Mouse (Mus musculus): ENCODE measurements around the gene Dicer1. TPM values are rescaled to one million over a fixed set of nuclear protein-coding genes. Genes with fewer than 3 reads are reported as not detected.
"Not testable (repeated sequence)": the region's sequence is repeated elsewhere in the genome, so short reads cannot be mapped to it uniquely, and the experiment has no call there.

Gene Dicer1
- polyA plus RNA-seq, 1 experiment from 2014 or later: 31.3 TPM

DNA sequence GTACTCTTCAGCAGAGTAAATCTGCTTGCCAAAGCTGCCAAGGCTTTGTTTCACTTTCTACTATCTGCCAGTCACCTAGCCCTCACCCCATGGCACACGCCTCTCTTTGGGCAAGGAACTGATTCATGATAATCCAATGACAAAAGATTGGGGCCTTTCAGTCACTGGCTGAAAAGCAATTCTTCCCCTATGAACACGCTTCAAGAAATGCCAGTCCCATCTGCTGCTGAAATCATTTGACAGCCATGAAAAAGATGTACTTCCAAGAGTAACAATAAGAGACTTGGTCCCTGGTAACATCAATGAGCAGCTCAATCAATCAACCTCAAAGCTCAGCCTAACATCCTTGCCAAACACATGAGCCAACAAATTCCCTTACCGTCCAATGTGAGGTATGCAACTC lies 15.8 kb downstream of the Dicer1 start:
- H3K27me3 ChIP-seq (ENCODE audit: control insufficient read depth, insufficient read depth, low read depth, low read length): no peaks in the 10 kb centered on the region
- no peaks in the 10 kb centered on the region for H3K36me3 ChIP-seq (ENCODE audit: control insufficient read depth, insufficient read depth, low read length)
- peaks cover 31% of the 10 kb centered on the region for H3K4me1 ChIP-seq (ENCODE audit: control insufficient read depth, insufficient read depth, low read length)
- H3K27ac ChIP-seq (ENCODE audit: low read length): no peak overlapping the region
- H3K9ac ChIP-seq (ENCODE audit: low read depth, low read length): no peak overlapping the region
- H3K9me3 ChIP-seq (replicated peaks; ENCODE audit: control insufficient read depth, low read length, poor library complexity, severe bottlenecking): no peaks in the 10 kb centered on the region
- ATAC-seq: no peak
- no peak overlapping the region for H3K4me3 ChIP-seq (ENCODE audit: low read depth, low read length)
- no peak overlapping the region for H3K4me2 ChIP-seq (ENCODE audit: low read length)
- 12% methylated on average over 3 of the region's 3 CpGs for WGBS

DNA sequence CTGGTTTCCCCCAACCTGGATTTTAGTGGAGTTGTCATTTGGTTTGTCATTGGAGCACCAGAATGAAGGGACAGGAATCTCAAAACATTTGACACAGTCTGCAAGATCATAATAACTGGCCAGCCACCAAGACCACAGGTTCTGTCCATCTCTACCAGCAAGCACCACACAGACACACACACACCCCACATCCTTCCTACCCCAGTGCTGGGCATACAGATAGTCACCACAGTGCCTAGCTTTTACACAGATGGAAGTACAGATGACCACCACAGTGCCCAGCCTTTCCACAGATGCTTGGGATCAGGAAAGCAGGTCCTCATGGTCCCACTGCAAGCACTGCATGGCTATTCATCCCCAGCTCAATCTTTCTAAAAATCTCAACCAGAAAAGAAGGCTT lies 18.6 kb downstream of the Dicer1 start:
- no peak overlapping the region for H3K4me2 ChIP-seq (ENCODE audit: low read length)
- no peaks in the 10 kb centered on the region for H3K9me3 ChIP-seq (replicated peaks; ENCODE audit: control insufficient read depth, low read length, poor library complexity, severe bottlenecking)
- no peaks in the 10 kb centered on the region for H3K27me3 ChIP-seq (ENCODE audit: control insufficient read depth, insufficient read depth, low read depth, low read length)
- no peak overlapping the region for H3K4me3 ChIP-seq (ENCODE audit: low read depth, low read length)
- no peak overlapping the region for H3K27ac ChIP-seq (ENCODE audit: low read length)
- ATAC-seq: no peak
- peaks cover 11% of the 10 kb centered on the region for H3K36me3 ChIP-seq (ENCODE audit: control insufficient read depth, insufficient read depth, low read length)
- H3K4me1 ChIP-seq (ENCODE audit: control insufficient read depth, insufficient read depth, low read length): peaks cover 15% of the 10 kb centered on the region
- H3K9ac ChIP-seq (ENCODE audit: low read depth, low read length): no peak overlapping the region

- Histone ChIP-seq H3K9ac (ENCODE audit: low read depth, low read length) (no peak overlapping the region), H3K4me1 (ENCODE audit: control insufficient read depth, insufficient read depth, low read length) (peaks cover 12% of the 10 kb centered on the region), H3K4me3 (ENCODE audit: low read depth, low read length) (no peak overlapping the region), H3K27ac (ENCODE audit: low read length) (no peak overlapping the region), H3K27me3 (ENCODE audit: control insufficient read depth, insufficient read depth, low read depth, low read length) (no peaks in the 10 kb centered on the region), H3K36me3 (ENCODE audit: control insufficient read depth, insufficient read depth, low read length) (peaks cover 24% of the 10 kb centered on the region), H3K9me3 (replicated peaks; ENCODE audit: control insufficient read depth, low read length, poor library complexity, severe bottlenecking) (no peaks in the 10 kb centered on the region), H3K4me2 (ENCODE audit: low read length) (no peak overlapping the region)
- 12% methylated on average over 3 of the region's 3 CpGs for WGBS
- ATAC-seq: no peak
Measured at GRCm38 (mm10) chr12:104731782-104732181, 20.0 kb downstream of the Dicer1 start.

- not testable (repeated sequence) for H3K4me1 ChIP-seq (ENCODE audit: control insufficient read depth, insufficient read depth, low read length); H3K9me3 ChIP-seq (replicated peaks; ENCODE audit: control insufficient read depth, low read length, poor library complexity, severe bottlenecking); H3K4me2 ChIP-seq (ENCODE audit: low read length); H3K27ac ChIP-seq (ENCODE audit: low read length); H3K27me3 ChIP-seq (ENCODE audit: control insufficient read depth, insufficient read depth, low read depth, low read length); H3K9ac ChIP-seq (ENCODE audit: low read depth, low read length); ATAC-seq; H3K4me3 ChIP-seq (ENCODE audit: low read depth, low read length)
- WGBS: 83% methylated on average over 2 of the region's 2 CpGs
- peaks cover 32% of the 10 kb centered on the region for H3K36me3 ChIP-seq (ENCODE audit: control insufficient read depth, insufficient read depth, low read length)
Measured at GRCm38 (mm10) chr12:104726436-104726835, 25.3 kb downstream of the Dicer1 start.

- Histone ChIP-seq H3K9ac (ENCODE audit: low read depth, low read length) (no peak overlapping the region), H3K4me1 (ENCODE audit: control insufficient read depth, insufficient read depth, low read length) (no peaks in the 10 kb centered on the region), H3K4me2 (ENCODE audit: low read length) (no peak overlapping the region), H3K27ac (ENCODE audit: low read length) (no peak overlapping the region), H3K4me3 (ENCODE audit: low read depth, low read length) (no peak overlapping the region), H3K36me3 (ENCODE audit: control insufficient read depth, insufficient read depth, low read length) (peaks cover 17% of the 10 kb centered on the region), H3K9me3 (replicated peaks; ENCODE audit: control insufficient read depth, low read length, poor library complexity, severe bottlenecking) (no peaks in the 10 kb centered on the region), H3K27me3 (ENCODE audit: control insufficient read depth, insufficient read depth, low read depth, low read length) (no peaks in the 10 kb centered on the region)
- 96% methylated on average over 10 of the region's 10 CpGs for whole genome bisulfite sequencing
- ATAC-seq: no peak
Measured at GRCm38 (mm10) chr12:104722056-104722455, 29.7 kb downstream of the Dicer1 start.

- no peak overlapping the region for H3K4me3 ChIP-seq (ENCODE audit: low read depth, low read length)
- ATAC-seq: no peak
- H3K27ac ChIP-seq (ENCODE audit: low read length): no peak overlapping the region
- 93% methylated on average over 3 of the region's 3 CpGs for WGBS
- H3K4me2 ChIP-seq (ENCODE audit: low read length): no peak overlapping the region
- peaks cover 13% of the 10 kb centered on the region; the same call in 1 of the 2 replicates for H3K36me3 ChIP-seq (ENCODE audit: control insufficient read depth, insufficient read depth, low read length)
- no peaks in the 10 kb centered on the region for H3K27me3 ChIP-seq (ENCODE audit: control insufficient read depth, insufficient read depth, low read depth, low read length)
- no peak overlapping the region for H3K9ac ChIP-seq (ENCODE audit: low read depth, low read length)
- no peaks in the 10 kb centered on the region for H3K4me1 ChIP-seq (ENCODE audit: control insufficient read depth, insufficient read depth, low read length)
- no peaks in the 10 kb centered on the region for H3K9me3 ChIP-seq (replicated peaks; ENCODE audit: control insufficient read depth, low read length, poor library complexity, severe bottlenecking)
Measured at GRCm38 (mm10) chr12:104721011-104721410, 30.7 kb downstream of the Dicer1 start.

DNA sequence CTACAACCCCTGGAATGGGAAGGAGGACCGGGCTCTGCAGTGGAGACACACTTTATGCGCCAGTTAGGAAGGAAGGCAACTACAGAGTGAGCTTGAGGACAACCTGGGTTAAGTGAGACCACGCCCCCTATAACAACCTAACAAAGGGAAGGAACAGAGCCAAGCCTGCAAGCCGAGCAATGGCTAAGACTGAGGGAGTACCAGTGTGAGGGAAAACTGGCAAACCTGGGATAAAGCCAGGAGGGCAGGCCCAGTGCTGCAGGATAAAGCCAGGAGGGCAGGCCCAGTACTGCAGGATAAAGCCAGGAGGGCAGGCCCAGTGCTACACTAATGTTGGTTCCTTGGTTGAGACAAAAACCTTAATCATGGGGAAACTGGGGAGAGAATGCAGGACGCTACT lies 32.8 kb downstream of the Dicer1 start:
- Histone ChIP-seq H3K36me3 (ENCODE audit: control insufficient read depth, insufficient read depth, low read length) (peaks cover 12% of the 10 kb centered on the region; the same call in 1 of the 2 replicates), H3K27me3 (ENCODE audit: control insufficient read depth, insufficient read depth, low read depth, low read length) (no peaks in the 10 kb centered on the region), H3K4me3 (ENCODE audit: low read depth, low read length) (no peak overlapping the region), H3K4me1 (ENCODE audit: control insufficient read depth, insufficient read depth, low read length) (no peaks in the 10 kb centered on the region), H3K9me3 (replicated peaks; ENCODE audit: control insufficient read depth, low read length, poor library complexity, severe bottlenecking) (no peaks in the 10 kb centered on the region), H3K4me2 (ENCODE audit: low read length) (no peak overlapping the region), H3K9ac (ENCODE audit: low read depth, low read length) (no peak overlapping the region), H3K27ac (ENCODE audit: low read length) (no peak overlapping the region)
- 0 out of 2 replicates have a peak, but pooled peaks have one; percentile 42 for ATAC-seq
- WGBS: 89% methylated on average over 5 of the region's 5 CpGs

DNA sequence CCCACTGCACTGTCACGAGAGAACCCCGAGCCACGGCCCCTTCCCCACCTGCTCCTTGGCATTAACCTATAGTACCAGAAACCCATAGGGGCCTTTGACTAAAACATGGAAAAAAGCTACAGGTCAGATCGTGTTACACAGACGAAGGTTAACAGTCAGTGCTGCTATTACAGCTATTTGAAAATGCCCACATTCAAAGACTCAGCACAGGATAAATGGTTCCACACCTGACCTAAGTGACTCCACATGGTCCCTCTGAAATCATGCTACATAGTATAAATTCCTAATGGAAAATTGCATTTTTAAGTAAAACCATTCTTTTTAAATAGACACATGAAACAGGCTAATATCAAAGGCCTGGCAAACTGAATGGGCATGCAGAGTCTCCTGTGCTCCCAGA lies 35.3 kb downstream of the Dicer1 start:
- no peak for ATAC-seq
- Histone ChIP-seq H3K9me3 (replicated peaks; ENCODE audit: control insufficient read depth, low read length, poor library complexity, severe bottlenecking) (no peaks in the 10 kb centered on the region), H3K4me2 (ENCODE audit: low read length) (no peak overlapping the region), H3K9ac (ENCODE audit: low read depth, low read length) (no peak overlapping the region), H3K4me1 (ENCODE audit: control insufficient read depth, insufficient read depth, low read length) (no peaks in the 10 kb centered on the region), H3K36me3 (ENCODE audit: control insufficient read depth, insufficient read depth, low read length) (peaks cover 19% of the 10 kb centered on the region), H3K27me3 (ENCODE audit: control insufficient read depth, insufficient read depth, low read depth, low read length) (no peaks in the 10 kb centered on the region), H3K27ac (ENCODE audit: low read length) (no peak overlapping the region), H3K4me3 (ENCODE audit: low read depth, low read length) (no peak overlapping the region)
- 86% methylated on average over 5 of the region's 5 CpGs for WGBS

GRCm38 (mm10) chr12:104715453-104715852 lies 36.3 kb downstream of the Dicer1 start:
- no peaks in the 10 kb centered on the region for H3K9me3 ChIP-seq (replicated peaks; ENCODE audit: control insufficient read depth, low read length, poor library complexity, severe bottlenecking)
- H3K27ac ChIP-seq (ENCODE audit: low read length): no peak overlapping the region
- H3K4me1 ChIP-seq (ENCODE audit: control insufficient read depth, insufficient read depth, low read length): no peaks in the 10 kb centered on the region
- ATAC-seq: no peak
- 90% methylated on average over 5 of the region's 5 CpGs for WGBS
- no peak overlapping the region for H3K9ac ChIP-seq (ENCODE audit: low read depth, low read length)
- H3K4me3 ChIP-seq (ENCODE audit: low read depth, low read length): no peak overlapping the region
- H3K4me2 ChIP-seq (ENCODE audit: low read length): no peak overlapping the region
- H3K27me3 ChIP-seq (ENCODE audit: control insufficient read depth, insufficient read depth, low read depth, low read length): no peaks in the 10 kb centered on the region
- peaks cover 13% of the 10 kb centered on the region for H3K36me3 ChIP-seq (ENCODE audit: control insufficient read depth, insufficient read depth, low read length)

GRCm38 (mm10) chr12:104700266-104700665 lies 51.5 kb downstream of the Dicer1 start:
- Histone ChIP-seq H3K9me3 (replicated peaks; ENCODE audit: control insufficient read depth, low read length, poor library complexity, severe bottlenecking) (no peaks in the 10 kb centered on the region), H3K27ac (ENCODE audit: low read length) (no peak overlapping the region), H3K36me3 (ENCODE audit: control insufficient read depth, insufficient read depth, low read length) (peaks cover 32% of the 10 kb centered on the region), H3K9ac (ENCODE audit: low read depth, low read length) (no peak overlapping the region), H3K4me1 (ENCODE audit: control insufficient read depth, insufficient read depth, low read length) (no peaks in the 10 kb centered on the region), H3K27me3 (ENCODE audit: control insufficient read depth, insufficient read depth, low read depth, low read length) (no peaks in the 10 kb centered on the region), H3K4me3 (ENCODE audit: low read depth, low read length) (no peak overlapping the region), H3K4me2 (ENCODE audit: low read length) (no peak overlapping the region)
- ATAC-seq: no peak
- 77% methylated on average over 7 of the region's 7 CpGs for WGBS
